Mouse (Mus musculus) frontal cortex, adult 2 months (tissue): ENCODE measurements around the gene Zfp706. TPM values are rescaled to one million over a fixed set of nuclear protein-coding genes. Genes with fewer than 3 reads are reported as not detected.

Source experiments
- DNase-seq, 2 experiments: peaks; one replicate each; pipeline ENCODE4 v3.0.0; 2022; ENCODE audit warnings: low spot score in 1 of 2; ENCODE audit errors: extremely low spot score in 1 of 2
- polyA plus RNA-seq: library from polyadenylated mRNA; depleted of rRNA; stranded (reverse); fragments of >200 nt; gene quantifications from 2 replicates; pipeline ENCODE4 v1.2.3, GENCODE M21; 2012

The Zfp706 gene
- polyA plus RNA-seq, 1 experiment, result 108 TPM

GRCm38 (mm10) chr15:36948866-36949546 lies 58.6 kb downstream of the Zfp706 start:
- no peak for DNase-seq
